Mouse (Mus musculus) forebrain, embryonic 11.5 days (tissue): ENCODE measurements around the gene Ugdh. TPM values are rescaled to one million over a fixed set of nuclear protein-coding genes. Genes with fewer than 3 reads are reported as not detected.
"Not testable (repeated sequence)": the region's sequence is repeated elsewhere in the genome, so short reads cannot be mapped to it uniquely, and the experiment has no call there.

Experiments used
- ATAC-seq: fragments of 200-750 bp; cut with Nextera tagmentation; replicated peaks from 2 replicates; pipeline ENCODE4 v1.8.0; 2017; ENCODE audit warnings: moderate TSS enrichment; ENCODE audit not compliant: low FRiP score
- DNase-seq: peaks from one replicate; pipeline ENCODE4 v3.0.0-alpha.2; 2017; ENCODE audit warnings: low spot score
- H3K27ac ChIP-seq: fragments of 300-500 bp; sonication (generic); 2 replicates; pipeline ENCODE4 v1.5.1; 2014; ENCODE audit warnings: low read depth, low read length
- H3K27me3 ChIP-seq: fragments of 300-500 bp; sonication (generic); 2 replicates; pipeline ENCODE4 v1.6.1; 2014; ENCODE audit warnings: mild to moderate bottlenecking, low read length, mixed read lengths; ENCODE audit not compliant: control insufficient read depth, insufficient read depth
- H3K36me3 ChIP-seq: fragments of 300-500 bp; sonication (generic); 2 replicates; pipeline ENCODE4 v1.6.1; 2014; ENCODE audit warnings: mild to moderate bottlenecking, low read length, moderate library complexity, mixed read lengths; ENCODE audit not compliant: control insufficient read depth, insufficient read depth
- H3K4me1 ChIP-seq: fragments of 300-500 bp; sonication (generic); replicated peaks from 2 replicates; pipeline ENCODE4 v1.6.1; 2014; ENCODE audit warnings: low read length, mixed read lengths; ENCODE audit not compliant: control insufficient read depth, insufficient read depth
- H3K4me2 ChIP-seq: fragments of 300-500 bp; sonication (generic); 2 replicates; pipeline ENCODE4 v1.6.1; 2014; ENCODE audit warnings: low read depth, mild to moderate bottlenecking, low read length, moderate library complexity, mixed read lengths; ENCODE audit not compliant: severe bottlenecking
- H3K4me3 ChIP-seq: fragments of 300-500 bp; sonication (generic); 2 replicates; pipeline ENCODE4 v1.5.1; 2014; ENCODE audit warnings: low read depth, low read length
- H3K9ac ChIP-seq: fragments of 300-500 bp; sonication (generic); 2 replicates; pipeline ENCODE4 v1.6.1; 2014; ENCODE audit warnings: low read length
- H3K9me3 ChIP-seq: fragments of 300-500 bp; sonication (generic); 2 replicates; pipeline ENCODE4 v1.6.1; 2016; ENCODE audit warnings: low read length, mixed read lengths; ENCODE audit not compliant: control insufficient read depth
- WGBS: fragments of 180-500 bp; shearing (Covaris S2); extraction: QIAGEN DNeasy Blood & Tissue Kit; methylation state at CpG from one replicate; pipeline ENCODE4 v1.1.7; 2014; 5-methylcytosine and 5-hydroxymethylcytosine counted together
- polyA plus RNA-seq: library from polyadenylated mRNA; unstranded; fragments of >200 nt; fragmentation: Nextera tagmentation; extraction: Ambion mirVana; gene quantifications from 2 replicates; pipeline ENCODE4 v1.2.1, GENCODE M21; 2014

Ugdh gene
- polyA plus RNA-seq = 68.6 and 69.0 TPM in 2 replicates

DNA sequence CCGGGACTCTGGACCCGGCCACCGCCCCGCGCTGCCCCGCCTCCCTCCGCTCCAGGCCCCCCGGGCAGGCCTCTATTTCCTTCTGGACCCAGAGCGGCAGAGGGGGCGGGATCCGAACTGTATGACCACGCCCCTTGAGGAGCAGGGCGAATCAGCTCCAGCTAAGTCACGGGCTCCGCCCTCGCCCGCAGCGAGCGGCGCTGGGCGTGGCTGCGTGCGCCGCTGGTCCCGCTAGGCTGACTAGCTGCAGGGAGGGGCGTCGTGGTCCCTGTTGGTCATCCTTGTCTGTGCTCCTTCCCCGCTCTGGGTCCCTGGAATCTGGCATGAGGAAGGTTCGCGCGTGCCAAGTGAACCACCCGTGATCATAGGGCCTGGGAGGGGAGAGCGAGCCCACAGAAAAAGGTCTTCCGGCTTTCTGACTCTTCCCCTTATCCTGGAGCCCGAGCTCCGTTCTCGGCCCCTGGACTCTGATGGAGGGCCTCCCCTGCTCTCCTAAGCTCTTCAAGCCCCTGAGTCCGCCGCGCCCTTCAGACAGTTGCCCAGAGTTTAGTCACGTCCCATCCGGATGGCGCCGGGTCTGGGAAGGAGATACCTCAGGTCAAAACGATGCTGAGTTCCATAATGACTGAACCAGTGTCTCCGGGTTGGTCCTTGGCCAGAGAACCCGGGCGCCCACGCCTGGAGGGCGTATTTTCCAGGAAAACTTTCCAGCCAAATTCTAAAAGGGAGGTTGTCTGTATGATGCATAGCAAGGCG is at the start of gene Ugdh:
TSS of gene Ugdh (minus strand) at position 144 of the 756 bp plus-strand sequence.
- peak; percentile 99 for ATAC-seq
- under 1% methylated on average over 50 of the region's 51 CpGs for WGBS
- peak within 1 kb of the TSS; percentile 68 for H3K4me3 ChIP-seq

DNA sequence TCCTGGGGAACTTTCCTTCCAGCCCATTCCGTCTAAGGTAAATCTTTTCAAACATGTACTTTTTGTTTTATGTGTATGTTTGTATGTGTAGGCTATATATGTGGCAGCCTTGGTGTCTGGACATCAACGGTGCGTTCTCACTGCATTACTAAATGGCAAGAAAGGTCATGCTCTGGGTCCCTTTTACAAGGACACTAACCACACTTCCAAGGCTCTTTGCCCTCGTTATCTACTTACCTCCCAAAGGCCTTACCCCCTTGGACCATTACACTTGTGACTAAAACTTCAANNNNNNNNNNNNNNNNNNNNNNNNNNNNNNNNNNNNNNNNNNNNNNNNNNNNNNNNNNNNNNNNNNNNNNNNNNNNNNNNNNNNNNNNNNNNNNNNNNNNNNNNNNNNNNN is 47.2 kb upstream of the Ugdh start:
- ATAC-seq (no peak), DNase-seq (no peak)
- Histone ChIP-seq H3K27ac (no peak overlapping the region), H3K4me2 (no peak overlapping the region), H3K9me3 (no peaks in the 10 kb centered on the region), H3K9ac (no peak overlapping the region), H3K4me1 (no peaks in the 10 kb centered on the region), H3K4me3 (no peak overlapping the region), H3K27me3 (no peaks in the 10 kb centered on the region), H3K36me3 (no peaks in the 10 kb centered on the region)
- 84% methylated on average over 4 of the region's 4 CpGs for WGBS

More for the DNA sequence above, at the start of gene Ugdh:
- no peaks in the 10 kb centered on the region for H3K9me3 ChIP-seq
- H3K9ac ChIP-seq = peak within 1 kb of the TSS; percentile 79
- peak within 1 kb of the TSS; percentile 90 for H3K4me2 ChIP-seq
- peak; percentile 98 for DNase-seq
- no peaks in the 10 kb centered on the region for H3K27me3 ChIP-seq
- H3K4me1 ChIP-seq = no peaks in the 10 kb centered on the region
- no peaks in the 10 kb centered on the region for H3K36me3 ChIP-seq
- H3K27ac ChIP-seq = no peak within 1 kb of the TSS

DNA sequence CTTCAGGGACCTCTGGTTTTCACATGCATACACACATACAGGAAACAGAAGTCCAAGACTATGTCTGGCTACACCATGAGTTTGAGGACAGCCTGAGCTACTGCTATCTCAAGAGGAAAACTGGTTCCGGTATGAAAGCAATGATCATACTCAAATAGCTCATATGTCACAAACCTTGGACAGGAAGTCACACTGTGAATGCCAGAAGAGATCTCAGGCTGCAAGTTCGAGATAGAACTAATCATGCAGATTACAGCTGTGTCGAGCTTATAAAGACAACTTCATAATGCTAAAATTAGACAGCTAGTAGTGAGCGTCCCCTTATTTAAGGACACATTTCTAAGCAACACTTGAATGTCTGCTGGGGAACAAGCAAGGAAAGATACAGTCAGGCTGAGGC is 44.8 kb upstream of the Ugdh start:
- no peak for ATAC-seq
- H3K4me3 ChIP-seq = no peak overlapping the region
- no peaks in the 10 kb centered on the region for H3K27me3 ChIP-seq
- no peaks in the 10 kb centered on the region for H3K36me3 ChIP-seq
- H3K9me3 ChIP-seq = no peaks in the 10 kb centered on the region
- H3K9ac ChIP-seq = no peak overlapping the region
- WGBS = 88% methylated on average over 4 of the region's 4 CpGs
- H3K4me1 ChIP-seq = no peaks in the 10 kb centered on the region
- H3K4me2 ChIP-seq = no peak overlapping the region
- DNase-seq = no peak
- no peak overlapping the region for H3K27ac ChIP-seq

DNA sequence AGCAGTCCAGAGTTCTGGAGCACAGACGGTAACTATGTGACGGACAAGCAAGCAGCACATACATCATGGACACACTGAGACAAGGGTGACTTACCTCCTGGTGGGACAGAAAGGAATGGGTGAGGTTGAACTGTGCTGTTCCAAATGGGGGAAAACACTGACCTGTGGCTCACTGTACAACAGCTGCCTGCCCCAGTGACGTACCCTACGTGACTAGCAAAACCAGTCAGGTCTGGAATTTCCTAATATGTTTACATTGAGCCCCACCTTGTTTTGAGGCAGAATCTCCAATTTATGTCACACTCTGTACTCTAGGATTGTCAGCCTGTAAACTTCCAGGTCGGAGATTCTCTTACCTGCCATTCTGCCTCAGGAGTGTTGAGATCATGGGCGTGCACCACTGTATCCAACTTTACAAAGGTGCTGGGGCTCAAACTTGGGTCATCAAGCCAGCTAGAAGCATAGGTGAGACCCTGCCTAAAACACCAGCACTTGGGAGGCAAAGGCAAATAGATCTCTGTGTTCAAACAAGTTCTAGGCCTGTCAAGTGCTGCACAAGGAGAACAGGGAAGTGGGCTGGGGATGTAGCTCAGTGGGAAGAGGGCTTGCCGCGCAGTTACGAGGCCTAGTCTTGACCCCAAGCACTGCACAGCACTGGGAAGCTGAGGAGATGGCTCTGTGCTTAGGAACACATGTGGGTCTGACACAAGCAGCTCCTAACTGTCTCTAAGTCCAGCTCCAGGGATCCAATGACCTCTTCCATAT is 44.1 kb upstream of the Ugdh start:
- Histone ChIP-seq H3K27ac (no peak overlapping the region), H3K27me3 (no peaks in the 10 kb centered on the region), H3K36me3 (no peaks in the 10 kb centered on the region), H3K4me3 (no peak overlapping the region), H3K4me1 (no peaks in the 10 kb centered on the region), H3K9me3 (no peaks in the 10 kb centered on the region), H3K4me2 (no peak overlapping the region), H3K9ac (no peak overlapping the region)
- DNase-seq (no peak), ATAC-seq (no peak)
- WGBS = 93% methylated on average over 9 of the region's 9 CpGs

DNA sequence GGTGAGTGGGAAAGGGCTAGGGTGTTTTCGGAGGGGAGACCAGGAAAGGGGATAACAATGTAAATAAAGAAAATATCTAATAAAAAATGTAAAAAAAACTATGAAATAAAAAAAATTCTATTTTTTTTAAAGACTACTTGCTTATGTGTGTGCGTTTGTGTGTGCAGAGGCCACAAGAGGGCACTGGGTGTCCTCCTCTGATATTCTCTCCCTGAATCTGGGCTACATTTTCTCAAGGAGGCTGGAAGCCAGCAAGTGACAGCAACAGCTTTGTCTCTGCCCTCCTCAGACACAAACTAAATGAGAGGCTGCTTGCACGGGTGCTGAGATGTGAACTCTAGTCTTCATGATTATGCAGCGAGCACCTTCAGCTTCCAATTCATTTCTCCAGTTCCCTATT is 42.5 kb upstream of the Ugdh start:
- no peak overlapping the region for H3K4me3 ChIP-seq
- no peaks in the 10 kb centered on the region for H3K36me3 ChIP-seq
- no peak for DNase-seq
- no peak overlapping the region for H3K27ac ChIP-seq
- no peak overlapping the region for H3K9ac ChIP-seq
- ATAC-seq = no peak
- no peaks in the 10 kb centered on the region for H3K9me3 ChIP-seq
- WGBS = 70% methylated on average over 4 of the region's 4 CpGs
- H3K4me1 ChIP-seq = no peaks in the 10 kb centered on the region
- no peaks in the 10 kb centered on the region for H3K27me3 ChIP-seq
- no peak overlapping the region for H3K4me2 ChIP-seq

DNA sequence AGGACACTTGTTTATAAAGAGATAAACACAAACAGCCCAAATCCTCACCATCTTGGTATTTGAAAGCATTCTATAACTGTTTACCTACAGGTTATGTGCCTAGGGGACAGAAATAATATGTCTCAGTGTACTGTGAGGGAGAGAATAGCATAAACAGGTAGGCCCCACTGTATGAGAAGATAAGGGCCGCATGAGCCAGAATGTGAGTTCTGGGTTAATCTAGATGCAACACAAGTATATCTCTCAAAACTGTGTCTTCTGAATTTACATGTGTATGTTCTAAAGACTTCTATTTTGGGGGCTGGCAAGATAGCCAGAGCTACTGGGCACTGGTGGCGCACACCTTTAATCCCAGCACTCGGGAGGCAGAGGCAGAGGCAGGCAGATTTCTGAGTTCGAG is 41.0 kb upstream of the Ugdh start:
- 92% methylated on average over 3 of the region's 4 CpGs for WGBS
- not testable (repeated sequence) for H3K36me3 ChIP-seq, H3K9ac ChIP-seq, H3K4me2 ChIP-seq, H3K27ac ChIP-seq, H3K27me3 ChIP-seq, H3K4me3 ChIP-seq, H3K9me3 ChIP-seq, DNase-seq, ATAC-seq, H3K4me1 ChIP-seq

DNA sequence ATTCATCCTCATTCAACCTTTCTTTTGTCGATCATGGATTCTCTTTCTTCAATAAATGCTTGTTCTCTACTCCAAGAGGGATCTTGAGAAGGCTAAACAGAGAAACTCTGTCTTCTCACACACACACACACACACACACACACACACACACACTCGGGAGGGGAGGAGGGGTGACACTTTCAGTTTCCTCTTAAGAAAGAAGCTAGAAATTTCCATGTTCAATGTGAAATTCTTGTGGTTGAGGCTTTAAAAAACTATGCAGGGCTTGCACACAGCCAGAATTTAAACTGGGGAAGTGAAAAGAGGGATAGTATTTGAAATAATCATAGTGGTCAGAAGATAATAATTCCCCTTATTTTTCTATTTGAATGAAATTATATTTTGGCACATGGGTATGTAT is 40.1 kb upstream of the Ugdh start:
- WGBS = 78% methylated on average over 2 of the region's 2 CpGs
- Histone ChIP-seq H3K4me2 (no peak overlapping the region), H3K4me3 (no peak overlapping the region), H3K27me3 (no peaks in the 10 kb centered on the region), H3K9me3 (no peaks in the 10 kb centered on the region), H3K36me3 (no peaks in the 10 kb centered on the region), H3K9ac (no peak overlapping the region), H3K4me1 (no peaks in the 10 kb centered on the region), H3K27ac (no peak overlapping the region)
- DNase-seq (no peak), ATAC-seq (no peak)

DNA sequence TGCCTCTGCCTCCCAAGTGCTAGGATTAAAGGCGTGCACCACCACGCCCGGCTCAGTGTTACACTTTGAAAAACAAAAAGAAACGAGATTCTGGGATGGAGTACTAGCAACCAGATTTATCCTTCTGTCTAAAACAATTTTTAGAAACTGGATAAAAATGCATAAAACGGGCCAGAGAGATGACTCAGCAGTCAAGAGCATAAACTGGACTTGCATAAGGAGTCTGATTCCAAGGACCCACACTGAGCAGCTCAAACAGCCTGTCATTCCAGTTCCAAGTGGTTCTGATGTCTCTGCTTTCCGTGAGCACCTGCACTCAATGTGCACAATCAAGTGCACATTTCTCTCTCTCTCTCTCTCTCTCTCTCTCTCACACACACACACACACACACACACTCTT is 34.0 kb upstream of the Ugdh start:
- Histone ChIP-seq H3K9me3 (no peaks in the 10 kb centered on the region), H3K27me3 (no peaks in the 10 kb centered on the region), H3K4me1 (no peaks in the 10 kb centered on the region), H3K27ac (no peak overlapping the region), H3K36me3 (no peaks in the 10 kb centered on the region; the same call in 1 of the 2 replicates), H3K4me2 (no peak overlapping the region), H3K4me3 (no peak overlapping the region), H3K9ac (no peak overlapping the region)
- 92% methylated on average over 6 of the region's 6 CpGs for WGBS
- DNase-seq (no peak), ATAC-seq (no peak)
